Mouse (Mus musculus): Measurements from ENCODE around the gene Mtrr. TPM values are rescaled to one million over a fixed set of nuclear protein-coding genes. Genes with fewer than 3 reads are reported as not detected.

Mtrr gene
- polyA plus RNA-seq, 2 experiments = 15.7 to 20.5 TPM

GRCm38 (mm10) chr13:68593797-68594196 is 11.8 kb upstream of the Mtrr start:
- WGBS = 66% methylated on average over 1 of the region's 1 CpGs
- H3K4me2 ChIP-seq (replicated peaks; ENCODE audit: low read depth, low read length, severe bottlenecking) = no peak overlapping the region
- H3K27me3 ChIP-seq (ENCODE audit: control insufficient read depth, insufficient read depth, low read length) = no peaks in the 10 kb centered on the region
- no peak for TF ChIP-seq POLR2A (IDR thresholded peaks at IDR 0.05; ENCODE audit: borderline replicate concordance, extremely low read depth, insufficient read depth, insufficient read length)
- no peaks in the 10 kb centered on the region for H3K4me1 ChIP-seq (ENCODE audit: control insufficient read depth, insufficient read depth, low read length)
- no peak overlapping the region for H3K4me3 ChIP-seq (replicated peaks; ENCODE audit: low read length)
- no peak overlapping the region for H3K9ac ChIP-seq (ENCODE audit: low read depth, low read length, severe bottlenecking)
- no peak for ATAC-seq (ENCODE audit: low FRiP score, low read depth)
- H3K27ac ChIP-seq (replicated peaks; ENCODE audit: low read depth, low read length) = no peak overlapping the region
- peak; percentile 41 for DNase-seq (ENCODE audit: low spot score)
- no peaks in the 10 kb centered on the region for H3K9me3 ChIP-seq (ENCODE audit: control insufficient read depth, low read length)
- H3K36me3 ChIP-seq (ENCODE audit: control insufficient read depth, insufficient read depth, low read length) = peaks cover 39% of the 10 kb centered on the region

DNA sequence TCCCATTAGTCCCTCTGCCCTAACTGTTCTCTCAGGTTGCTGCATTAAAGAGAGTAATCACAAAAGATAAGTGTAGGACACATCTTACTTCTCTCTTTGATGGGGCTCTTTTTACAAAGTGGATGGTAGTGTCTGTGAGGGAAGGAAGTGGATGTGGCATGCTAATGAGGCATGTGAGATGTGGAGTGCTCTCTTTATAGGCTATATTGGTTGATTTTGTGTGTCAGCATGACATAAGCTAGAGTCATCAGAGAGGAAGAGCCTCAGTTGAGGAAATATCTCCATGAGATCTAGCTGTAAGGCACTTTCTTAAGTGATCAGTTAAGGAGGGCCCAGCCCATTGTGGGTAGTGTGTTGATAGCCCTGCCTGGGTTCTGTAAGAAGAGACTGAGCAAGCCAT is 6.4 kb upstream of the Mtrr start:
- Histone ChIP-seq H3K27me3 (ENCODE audit: control insufficient read depth, insufficient read depth, low read length) (no peaks in the 10 kb centered on the region), H3K36me3 (ENCODE audit: control insufficient read depth, insufficient read depth, low read length) (peaks cover 93% of the 10 kb centered on the region), H3K4me3 (replicated peaks; ENCODE audit: low read length) (no peak overlapping the region), H3K9me3 (ENCODE audit: control insufficient read depth, low read length) (no peaks in the 10 kb centered on the region), H3K4me2 (replicated peaks; ENCODE audit: low read depth, low read length, severe bottlenecking) (no peak overlapping the region), H3K27ac (replicated peaks; ENCODE audit: low read depth, low read length) (no peak overlapping the region), H3K4me1 (ENCODE audit: control insufficient read depth, insufficient read depth, low read length) (0 out of 2 replicates have a peak, but pooled peaks cover 2% of the 10 kb centered on the region), H3K9ac (ENCODE audit: low read depth, low read length, severe bottlenecking) (no peak overlapping the region)
- no peak for TF ChIP-seq POLR2A (IDR thresholded peaks at IDR 0.05; ENCODE audit: borderline replicate concordance, extremely low read depth, insufficient read depth, insufficient read length)
- DNase-seq (ENCODE audit: low spot score) = no peak
- ATAC-seq (ENCODE audit: low FRiP score, low read depth) = no peak

GRCm38 (mm10) chr13:68585441-68585840 is 3.5 kb upstream of the Mtrr start:
- DNase-seq (ENCODE audit: low spot score) (no peak), ATAC-seq (ENCODE audit: low FRiP score, low read depth) (no peak)
- TF ChIP-seq POLR2A (IDR thresholded peaks at IDR 0.05; ENCODE audit: borderline replicate concordance, extremely low read depth, insufficient read depth, insufficient read length) = no peak
- Histone ChIP-seq H3K9me3 (ENCODE audit: control insufficient read depth, low read length) (no peaks in the 10 kb centered on the region), H3K4me2 (replicated peaks; ENCODE audit: low read depth, low read length, severe bottlenecking) (no peak overlapping the region), H3K9ac (ENCODE audit: low read depth, low read length, severe bottlenecking) (no peak overlapping the region), H3K4me1 (ENCODE audit: control insufficient read depth, insufficient read depth, low read length) (peaks cover 14% of the 10 kb centered on the region), H3K36me3 (ENCODE audit: control insufficient read depth, insufficient read depth, low read length) (peaks cover 69% of the 10 kb centered on the region), H3K27ac (replicated peaks; ENCODE audit: low read depth, low read length) (no peak overlapping the region), H3K27me3 (ENCODE audit: control insufficient read depth, insufficient read depth, low read length) (no peaks in the 10 kb centered on the region), H3K4me3 (replicated peaks; ENCODE audit: low read length) (no peak overlapping the region)
- WGBS = 87% methylated on average over 7 of the region's 7 CpGs

DNA sequence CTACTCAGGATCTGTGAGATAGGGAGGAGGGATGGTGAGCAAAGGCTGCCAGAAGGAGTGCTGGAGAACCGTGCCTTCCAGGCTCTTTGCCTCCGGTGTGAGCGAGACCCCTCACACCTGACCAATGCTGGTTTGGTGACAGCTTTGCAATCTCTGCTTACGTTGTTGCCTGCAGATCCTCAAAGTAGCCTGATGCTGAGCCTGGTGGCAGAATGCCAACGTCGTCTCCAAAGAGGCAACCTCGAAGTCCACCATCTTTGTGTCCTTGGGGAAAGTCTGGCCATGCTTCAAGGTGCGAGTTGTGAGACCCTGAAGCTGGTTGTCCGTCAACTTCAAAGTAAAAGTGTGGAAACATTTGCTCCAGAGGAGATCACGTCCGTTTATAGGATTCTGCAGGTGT is 2.0 kb upstream of the Mtrr start:
- DNase-seq (ENCODE audit: low spot score) (no peak), ATAC-seq (ENCODE audit: low FRiP score, low read depth) (no peak)
- Histone ChIP-seq H3K9me3 (ENCODE audit: control insufficient read depth, low read length) (no peaks in the 10 kb centered on the region), H3K4me1 (ENCODE audit: control insufficient read depth, insufficient read depth, low read length) (peaks cover 14% of the 10 kb centered on the region), H3K4me2 (replicated peaks; ENCODE audit: low read depth, low read length, severe bottlenecking) (no peak overlapping the region), H3K27me3 (ENCODE audit: control insufficient read depth, insufficient read depth, low read length) (no peaks in the 10 kb centered on the region), H3K9ac (ENCODE audit: low read depth, low read length, severe bottlenecking) (no peak overlapping the region), H3K36me3 (ENCODE audit: control insufficient read depth, insufficient read depth, low read length) (peaks cover 57% of the 10 kb centered on the region), H3K27ac (replicated peaks; ENCODE audit: low read depth, low read length) (no peak overlapping the region), H3K4me3 (replicated peaks; ENCODE audit: low read length) (no peak overlapping the region)
- 93% methylated on average over 11 of the region's 11 CpGs for WGBS
- no peak for TF ChIP-seq POLR2A (IDR thresholded peaks at IDR 0.05; ENCODE audit: borderline replicate concordance, extremely low read depth, insufficient read depth, insufficient read length)

DNA sequence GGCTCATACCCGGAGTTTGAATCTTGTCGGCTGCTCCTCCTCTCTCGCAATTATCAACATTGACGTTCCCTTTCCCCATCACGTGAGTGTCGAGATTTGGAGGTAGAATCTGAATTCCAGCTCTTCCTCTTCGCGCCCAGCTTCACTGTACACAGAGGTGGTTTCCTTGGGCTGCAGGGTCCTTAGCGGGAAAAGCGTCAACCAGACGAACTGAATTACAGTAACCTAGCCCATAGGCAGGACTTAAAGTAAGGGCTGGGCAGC is 500 bp upstream of the Mtrr start:
- Histone ChIP-seq H3K9ac (ENCODE audit: low read depth, low read length, severe bottlenecking) (peak overlapping the region; percentile 72), H3K4me2 (replicated peaks; ENCODE audit: low read depth, low read length, severe bottlenecking) (peak overlapping the region; percentile 83)

More for the DNA sequence above, 500 bp upstream of the Mtrr start:
- Histone ChIP-seq H3K36me3 (ENCODE audit: control insufficient read depth, insufficient read depth, low read length) (peaks cover 54% of the 10 kb centered on the region), H3K9me3 (ENCODE audit: control insufficient read depth, low read length) (no peaks in the 10 kb centered on the region), H3K4me1 (ENCODE audit: control insufficient read depth, insufficient read depth, low read length) (peaks cover 14% of the 10 kb centered on the region), H3K27ac (replicated peaks; ENCODE audit: low read depth, low read length) (peak overlapping the region; percentile 76), H3K4me3 (replicated peaks; ENCODE audit: low read length) (peak overlapping the region; percentile 73), H3K27me3 (ENCODE audit: control insufficient read depth, insufficient read depth, low read length) (no peaks in the 10 kb centered on the region)
- WGBS = under 1% methylated on average over 11 of the region's 11 CpGs
- no peak for TF ChIP-seq POLR2A (IDR thresholded peaks at IDR 0.05; ENCODE audit: borderline replicate concordance, extremely low read depth, insufficient read depth, insufficient read length)
- no peak for ATAC-seq (ENCODE audit: low FRiP score, low read depth)
- DNase-seq (ENCODE audit: low spot score) = no peak

All from limb, embryonic 14.5 days (tissue).